Mouse (Mus musculus) intestine, embryonic 16.5 days (tissue): ENCODE measurements around the gene Pou6f1. TPM values are rescaled to one million over a fixed set of nuclear protein-coding genes. Genes with fewer than 3 reads are reported as not detected.
A peak's percentile ranks its signal among the peaks of the same experiment; 100 is the strongest.

Experiments used
- ATAC-seq: fragments of 200-750 bp; cut with Nextera tagmentation; 2 replicates; pipeline ENCODE4 v1.8.0; 2017; ENCODE audit warnings: moderate TSS enrichment, moderate library complexity
- H3K27ac ChIP-seq: fragments of 300-500 bp; sonication (generic); 2 replicates; pipeline ENCODE4 v1.5.1; 2014; ENCODE audit warnings: mild to moderate bottlenecking, low read length
- H3K27me3 ChIP-seq: fragments of 300-500 bp; sonication (generic); replicated peaks from 2 replicates; pipeline ENCODE4 v1.6.1; 2014; ENCODE audit warnings: low read length, control low read depth, mixed read lengths; ENCODE audit not compliant: control insufficient read depth, insufficient read depth
- H3K36me3 ChIP-seq: fragments of 300-500 bp; sonication (generic); 2 replicates; pipeline ENCODE4 v1.6.1; 2014; ENCODE audit warnings: low read length, control low read depth; ENCODE audit not compliant: control insufficient read depth, insufficient read depth
- H3K4me1 ChIP-seq: fragments of 300-500 bp; sonication (generic); 2 replicates; pipeline ENCODE4 v1.6.1; 2014; ENCODE audit warnings: low read length, control low read depth, mixed read lengths; ENCODE audit not compliant: control insufficient read depth, insufficient read depth
- H3K4me2 ChIP-seq: fragments of 300-500 bp; sonication (generic); 2 replicates; pipeline ENCODE4 v1.6.1; 2014; ENCODE audit warnings: low read depth, low read length, control low read depth
- H3K4me3 ChIP-seq: fragments of 300-500 bp; sonication (generic); 2 replicates; pipeline ENCODE4 v1.5.1; 2014; ENCODE audit warnings: mild to moderate bottlenecking, low read length
- H3K9ac ChIP-seq: fragments of 300-500 bp; sonication (generic); 2 replicates; pipeline ENCODE4 v1.6.1; 2014; ENCODE audit warnings: low read depth, low read length
- H3K9me3 ChIP-seq: fragments of 300-500 bp; sonication (generic); 2 replicates; pipeline ENCODE4 v1.6.1; 2016; ENCODE audit warnings: low read length, control low read depth; ENCODE audit not compliant: control insufficient read depth
- WGBS: fragments of 180-500 bp; shearing (Covaris S2); extraction: QIAGEN DNeasy Blood & Tissue Kit; methylation state at CpG from one replicate; pipeline ENCODE4 v1.1.7; 2014; 5-methylcytosine and 5-hydroxymethylcytosine counted together
- polyA plus RNA-seq: library from polyadenylated mRNA; unstranded; fragments of >200 nt; fragmentation: Nextera tagmentation; extraction: Ambion mirVana; gene quantifications from 2 replicates; pipeline ENCODE4 v1.2.1, GENCODE M21; 2015

The Pou6f1 gene
- 3.1 and 3.2 TPM in 2 replicates for polyA plus RNA-seq

DNA sequence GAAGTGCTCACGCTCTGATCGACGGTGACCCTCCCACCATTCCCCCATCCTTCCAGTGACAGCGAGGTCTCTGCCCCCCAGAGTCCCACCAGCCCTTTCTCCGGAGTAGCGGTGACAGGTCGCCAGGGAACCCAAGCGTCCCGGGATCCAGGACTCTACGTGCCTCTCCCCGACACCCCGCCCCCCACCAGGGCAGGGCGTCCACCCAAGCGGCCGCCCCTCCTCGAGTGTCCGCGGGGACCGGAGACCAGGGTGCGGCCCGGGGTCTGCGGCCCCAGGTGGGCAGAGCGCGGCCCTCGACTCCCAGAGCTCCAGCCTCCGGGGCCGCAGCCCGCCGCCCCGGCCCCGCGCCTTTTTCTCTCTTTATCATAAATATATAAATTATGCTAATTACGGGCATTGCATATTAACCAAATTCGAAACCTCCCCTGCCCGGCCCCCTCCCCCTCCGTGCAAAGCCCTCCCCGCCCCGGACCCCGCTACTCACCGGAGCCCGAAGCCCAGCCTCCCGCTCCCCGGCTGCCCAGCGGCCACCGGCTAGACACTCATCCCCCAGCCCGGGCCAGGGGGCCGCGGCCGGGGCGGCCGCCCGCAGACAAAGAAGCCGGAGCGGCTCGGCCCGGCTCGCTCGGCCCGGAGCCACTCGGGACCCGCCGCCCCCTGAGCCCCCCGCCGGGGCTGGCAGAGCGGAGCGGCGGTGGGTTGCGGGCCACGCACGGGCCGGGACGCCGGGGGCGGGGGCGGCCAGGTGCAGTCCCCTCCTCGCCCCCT, at the start of gene Pou6f1:
Pou6f1 (minus strand) TSS at position 709 of the 771 bp plus-strand sequence.
- ATAC-seq: peak; percentile 55
- H3K4me2 ChIP-seq: peak within 1 kb of the TSS; percentile 99
- H3K27me3 ChIP-seq: peaks cover 4% of the 10 kb centered on the region; the same call in 1 of the 2 replicates
- H3K36me3 ChIP-seq: no peaks in the 10 kb centered on the region
- H3K27ac ChIP-seq: no peak within 1 kb of the TSS
- under 1% methylated on average over 57 of the region's 76 CpGs for WGBS
- H3K9me3 ChIP-seq: no peaks in the 10 kb centered on the region
- H3K4me1 ChIP-seq: peaks cover 11% of the 10 kb centered on the region; the same call in 1 of the 2 replicates
- peak within 1 kb of the TSS; percentile 89 for H3K9ac ChIP-seq
- peak within 1 kb of the TSS; percentile 90 for H3K4me3 ChIP-seq

DNA sequence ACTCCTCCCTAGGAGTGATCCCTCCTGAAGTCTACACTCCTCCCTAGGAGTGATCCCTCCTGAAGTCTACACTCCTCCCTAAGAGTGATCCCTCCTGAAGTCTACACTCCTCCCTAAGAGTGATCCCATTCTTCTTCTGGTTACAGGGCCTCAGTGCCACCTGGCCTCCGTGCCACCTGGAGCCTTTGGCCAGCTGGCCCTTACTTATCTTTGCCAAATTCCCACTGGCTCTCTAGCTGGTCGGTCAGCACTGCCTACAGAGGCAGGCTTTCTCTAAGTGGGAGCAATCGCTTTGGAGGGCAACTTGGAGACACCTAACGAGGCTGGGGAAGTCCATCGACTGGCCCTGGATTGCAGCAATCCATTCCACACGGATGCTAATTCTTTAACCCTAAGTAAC, 46.4 kb upstream of the Pou6f1 start:
- Histone ChIP-seq H3K9me3 (no peaks in the 10 kb centered on the region), H3K36me3 (no peaks in the 10 kb centered on the region), H3K9ac (no peak overlapping the region), H3K27ac (no peak overlapping the region), H3K27me3 (no peaks in the 10 kb centered on the region), H3K4me2 (no peak overlapping the region), H3K4me1 (peaks cover 7% of the 10 kb centered on the region; the same call in 1 of the 2 replicates), H3K4me3 (no peak overlapping the region)
- WGBS: 76% methylated on average over 6 of the region's 6 CpGs
- no peak for ATAC-seq

DNA sequence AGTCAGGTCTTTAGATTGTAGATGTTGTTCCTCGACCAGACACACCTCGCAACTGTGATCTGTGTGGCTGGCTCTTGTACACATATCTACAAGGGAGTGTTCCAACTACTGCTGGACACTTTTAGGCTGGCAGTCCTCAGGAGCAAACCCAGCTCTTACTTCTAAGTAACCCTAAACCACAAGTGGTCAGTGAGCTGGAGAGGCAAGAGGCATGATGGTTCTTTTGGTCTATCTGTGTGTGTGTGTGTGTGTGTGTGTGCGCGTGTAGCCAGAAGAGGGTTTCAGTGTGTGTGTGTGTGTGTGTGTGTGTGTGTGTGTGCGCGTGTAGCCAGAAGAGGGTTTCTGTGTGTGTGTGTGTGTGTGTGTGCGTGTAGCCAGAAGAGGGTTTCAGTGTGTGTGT, 42.7 kb upstream of the Pou6f1 start:
- Histone ChIP-seq H3K4me3 (no peak overlapping the region), H3K9ac (no peak overlapping the region), H3K4me1 (peaks cover 23% of the 10 kb centered on the region), H3K4me2 (no peak overlapping the region), H3K9me3 (no peaks in the 10 kb centered on the region), H3K27me3 (0 out of 2 replicates have a peak, but pooled peaks cover under 1% of the 10 kb centered on the region), H3K27ac (no peak overlapping the region), H3K36me3 (no peaks in the 10 kb centered on the region)
- WGBS: 86% methylated on average over 7 of the region's 7 CpGs
- ATAC-seq: no peak

DNA sequence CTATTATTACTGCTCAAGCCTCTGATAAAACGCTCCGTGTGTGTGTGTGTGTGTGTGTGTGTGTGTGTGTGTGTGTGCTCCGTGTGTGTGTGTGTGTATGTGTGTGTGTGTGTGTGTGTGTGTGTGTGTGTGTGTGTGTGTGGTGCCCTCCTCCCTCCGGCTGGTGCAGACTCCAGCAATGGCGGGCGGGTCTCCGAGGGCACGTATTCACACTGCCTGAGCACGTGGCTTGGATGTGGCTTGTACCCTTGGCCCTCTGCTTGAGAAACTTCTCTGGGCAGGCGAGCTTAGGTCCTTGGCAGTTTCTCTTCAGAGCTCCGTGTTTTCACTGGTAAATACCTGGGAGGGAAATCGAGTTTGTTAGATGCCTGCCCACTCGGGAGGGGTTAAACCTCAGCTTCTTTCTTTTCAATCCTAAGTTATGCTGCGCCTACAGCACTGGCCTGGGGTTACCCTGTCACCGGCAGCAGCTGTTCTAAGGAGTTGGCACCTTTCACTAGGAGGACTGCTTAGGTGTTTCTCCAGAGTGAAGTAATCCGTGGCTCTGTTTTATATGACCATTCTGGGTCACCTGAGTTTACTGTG, 41.5 kb upstream of the Pou6f1 start:
- Histone ChIP-seq H3K4me3 (no peak overlapping the region), H3K36me3 (no peaks in the 10 kb centered on the region), H3K4me2 (no peak overlapping the region), H3K27me3 (peaks cover 8% of the 10 kb centered on the region; the same call in 1 of the 2 replicates), H3K9ac (no peak overlapping the region), H3K4me1 (peaks cover 30% of the 10 kb centered on the region), H3K27ac (no peak overlapping the region), H3K9me3 (no peaks in the 10 kb centered on the region)
- no peak for ATAC-seq
- WGBS: 69% methylated on average over 13 of the region's 16 CpGs

DNA sequence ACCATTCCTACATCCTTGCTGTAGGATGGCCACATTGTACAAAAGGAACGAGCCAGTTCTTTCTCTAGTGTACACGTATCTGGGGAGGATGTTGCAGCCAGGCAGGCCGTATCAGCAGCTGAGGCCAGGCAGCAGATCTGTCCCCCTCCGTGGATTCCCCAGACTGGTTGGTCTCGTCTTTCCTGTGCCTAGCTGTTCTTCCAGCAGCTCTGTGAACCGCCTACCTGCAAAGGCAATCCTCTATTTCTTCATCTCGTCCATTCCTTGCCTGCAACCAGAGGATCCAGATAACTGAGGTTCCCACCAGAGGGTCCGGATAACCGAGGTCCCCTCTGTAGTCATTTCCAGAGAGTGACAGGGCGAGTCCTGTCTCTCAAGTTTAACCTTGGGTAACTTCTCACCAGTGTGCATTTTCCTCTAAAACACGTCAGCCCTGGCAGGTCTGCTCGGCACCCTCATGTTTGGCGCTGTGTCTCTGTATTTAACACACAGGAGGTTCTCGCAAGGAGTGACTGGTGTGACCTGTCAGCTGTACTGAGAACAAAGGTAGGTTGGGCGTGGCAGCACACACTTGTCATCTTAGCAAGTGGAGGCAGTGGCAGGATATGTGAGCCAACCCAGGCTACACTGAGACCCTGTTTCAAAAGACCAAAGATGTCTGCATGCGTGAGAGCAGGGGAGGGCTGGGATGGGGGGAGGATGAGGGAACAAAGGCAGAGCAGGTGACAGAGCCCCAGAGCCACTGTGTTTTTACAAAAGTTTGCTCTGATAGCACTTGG, 40.4 kb upstream of the Pou6f1 start:
- Histone ChIP-seq H3K4me3 (no peak overlapping the region), H3K4me1 (peaks cover 30% of the 10 kb centered on the region), H3K27ac (peak overlapping the region; percentile 23), H3K27me3 (peaks cover 10% of the 10 kb centered on the region; the same call in 1 of the 2 replicates), H3K36me3 (no peaks in the 10 kb centered on the region), H3K9ac (no peak overlapping the region), H3K9me3 (no peaks in the 10 kb centered on the region), H3K4me2 (no peak overlapping the region)
- peak; percentile 14; the same call in 1 of the 2 replicates for ATAC-seq
- WGBS: 57% methylated on average over 16 of the region's 16 CpGs

DNA sequence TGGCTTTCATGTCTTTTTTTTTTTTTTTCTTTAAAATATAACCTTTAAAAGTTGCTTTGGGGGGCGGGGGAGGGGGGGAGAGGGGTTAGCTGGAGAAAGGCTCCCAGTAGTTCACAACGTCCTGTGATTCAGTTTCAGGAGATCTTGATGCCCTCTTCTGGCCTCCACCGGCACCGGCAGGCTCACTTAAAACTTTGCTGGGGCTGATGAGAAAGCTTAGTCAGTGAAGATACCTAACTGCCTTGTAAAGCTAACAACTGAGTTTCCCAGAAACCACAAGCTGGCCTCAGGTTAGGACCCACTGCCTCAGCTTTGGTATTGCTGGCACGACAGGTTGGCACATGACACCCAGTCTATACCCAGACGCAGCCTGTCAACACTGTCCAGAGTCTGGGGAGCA, 37.9 kb upstream of the Pou6f1 start:
- no peaks in the 10 kb centered on the region for H3K36me3 ChIP-seq
- H3K4me3 ChIP-seq: no peak overlapping the region; the same call in 1 of the 2 replicates
- no peak for ATAC-seq
- 0 out of 2 replicates have a peak overlapping the region, but pooled peaks have one; percentile 85 for H3K4me2 ChIP-seq
- H3K9ac ChIP-seq: no peak overlapping the region
- 19% methylated on average over 6 of the region's 6 CpGs for WGBS
- peaks cover 10% of the 10 kb centered on the region; the same call in 1 of the 2 replicates for H3K27me3 ChIP-seq
- no peak overlapping the region for H3K27ac ChIP-seq
- H3K4me1 ChIP-seq: peaks cover 30% of the 10 kb centered on the region
- no peaks in the 10 kb centered on the region for H3K9me3 ChIP-seq

DNA sequence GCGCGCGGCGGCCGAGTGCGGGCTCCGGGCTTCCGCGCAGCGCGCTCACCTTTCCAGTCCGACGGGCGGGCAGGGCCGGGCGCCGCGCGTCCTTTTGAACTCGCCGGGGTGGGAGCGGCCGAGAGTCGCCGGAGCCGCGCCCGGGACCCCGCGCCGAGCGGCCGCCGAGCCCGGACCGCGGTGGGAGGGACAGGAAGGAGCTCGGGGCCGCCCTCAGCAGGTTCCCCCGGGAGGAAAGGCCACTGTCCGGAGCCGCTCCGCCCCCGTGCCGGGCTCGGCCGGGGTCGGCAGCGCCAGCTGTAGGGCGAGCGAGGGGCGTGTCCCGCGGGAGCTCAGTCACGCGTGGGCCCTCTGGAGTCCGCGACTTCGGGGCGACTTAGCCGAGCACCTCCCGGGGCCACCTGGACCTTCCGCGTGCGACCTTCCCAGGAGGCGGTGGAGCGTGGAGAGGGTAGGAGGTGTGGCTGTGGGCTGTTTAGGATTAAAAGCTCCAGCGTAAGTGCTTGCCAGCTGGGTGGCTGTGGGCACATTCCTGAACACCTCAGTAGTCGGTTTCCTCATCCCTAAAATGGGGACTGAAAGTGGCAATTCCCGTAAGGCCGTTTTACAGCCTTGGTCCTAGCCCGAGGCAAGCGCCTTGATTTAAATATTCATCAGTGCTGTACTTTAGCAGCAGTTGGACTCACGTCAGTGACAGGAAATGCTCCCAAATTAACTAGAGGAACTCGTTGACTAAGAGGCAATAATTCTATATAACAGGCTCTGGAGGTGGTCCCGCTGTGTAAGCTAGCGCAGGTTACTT, 37.1 kb upstream of the Pou6f1 start, which contains the start of gene Smagp:
Smagp (minus strand) TSS at position 241 of the 802 bp plus-strand sequence.
- H3K36me3 ChIP-seq: no peaks in the 10 kb centered on the region
- H3K4me3 ChIP-seq: peak within 1 kb of the TSS; percentile 63
- H3K27ac ChIP-seq: peak within 1 kb of the TSS; percentile 72
- H3K9me3 ChIP-seq: no peaks in the 10 kb centered on the region
- H3K4me1 ChIP-seq: peaks cover 35% of the 10 kb centered on the region
- ATAC-seq: peak; percentile 74
- under 1% methylated on average over 76 of the region's 77 CpGs for WGBS
- peak within 1 kb of the TSS; percentile 85 for H3K4me2 ChIP-seq
- H3K27me3 ChIP-seq: peaks cover 10% of the 10 kb centered on the region; the same call in 1 of the 2 replicates
- H3K9ac ChIP-seq: peak within 1 kb of the TSS; percentile 84

DNA sequence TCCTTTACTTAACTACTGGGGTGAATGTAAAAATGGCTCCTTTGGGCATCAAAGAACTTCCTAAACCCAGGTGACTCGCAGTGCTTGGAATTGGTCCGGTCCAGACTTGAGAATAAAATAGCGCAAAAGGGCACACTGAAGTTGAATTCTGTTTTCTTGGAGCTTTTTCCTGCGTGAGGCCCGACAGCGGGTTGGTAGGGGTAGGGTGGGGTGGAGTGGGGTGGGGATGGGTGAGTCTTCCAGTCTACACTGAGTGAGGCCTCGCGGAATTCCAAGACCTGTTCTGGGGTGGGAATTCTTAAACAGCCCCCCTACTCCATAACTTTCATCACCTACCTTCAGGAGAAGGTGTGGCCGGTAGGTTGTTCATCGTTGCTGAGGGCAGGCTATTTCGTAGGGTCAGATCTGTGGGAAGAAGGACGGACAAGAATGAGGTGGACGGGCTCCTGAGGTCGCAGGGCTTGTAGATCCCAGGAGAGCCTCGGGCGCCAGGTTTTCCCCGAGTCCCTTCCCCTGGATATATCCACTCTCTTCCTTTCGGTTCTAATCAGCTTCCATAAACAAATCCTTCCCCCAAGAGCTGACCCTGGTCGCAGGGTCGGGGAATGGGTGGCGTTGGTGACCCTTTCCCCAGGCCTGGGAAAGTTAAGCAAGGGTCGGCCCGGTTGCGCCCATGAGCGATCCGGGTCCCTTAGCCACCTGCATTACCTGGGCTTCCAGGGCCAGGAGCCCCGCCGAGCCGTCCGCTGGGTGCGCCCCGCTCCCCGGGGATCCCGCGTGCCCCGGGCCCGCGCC, 36.3 kb upstream of the Pou6f1 start:
- Histone ChIP-seq H3K9me3 (no peaks in the 10 kb centered on the region), H3K27ac (peak overlapping the region; percentile 72), H3K36me3 (no peaks in the 10 kb centered on the region), H3K9ac (peak overlapping the region; percentile 84), H3K4me2 (peak overlapping the region; percentile 85), H3K4me1 (peaks cover 28% of the 10 kb centered on the region), H3K27me3 (peaks cover 10% of the 10 kb centered on the region; the same call in 1 of the 2 replicates), H3K4me3 (peak overlapping the region; percentile 63)
- 3% methylated on average over 38 of the region's 38 CpGs for WGBS
- ATAC-seq: peak; percentile 4; the same call in 1 of the 2 replicates
